Mouse (Mus musculus): ENCODE data around the gene Satb1.

GRCm38 (mm10) chr17:51811086-51811868, 21.8 kb downstream of the Satb1 start:
- no peak for TF ChIP-seq CTCF (IDR thresholded peaks at IDR 0.05; ENCODE audit: insufficient read depth, low read depth, low read length)
- no peak for TF ChIP-seq POLR2A (IDR thresholded peaks at IDR 0.05; ENCODE audit: insufficient read depth, low read depth, low read length)

Measured in olfactory bulb, adult 2 months (tissue).